8 mouse cellular contexts compared by ENCODE assay signal in genomic region chr11:98804605-98805004, GRCm38 (mm10). TPM values are rescaled to one million over a fixed set of nuclear protein-coding genes. Genes with fewer than 3 reads are reported as not detected.
DNase-seq lines count a peak whose midpoint lies in the region; ATAC-seq and TF ChIP-seq lines count a peak whose summit lies in the region.

TSS of gene Casc3 (plus strand) at chr11:98804905.

- H3ac ChIP-seq in C2C12 (ENCODE audit: control insufficient read depth, insufficient read length, low read depth) = no peak within 1 kb of the TSS

- peaks cover 32% of the 10 kb centered on the region for H3K79me2 ChIP-seq in C2C12 (ENCODE audit: control insufficient read depth, insufficient read depth)

- H3K36me3 ChIP-seq in C2C12 (ENCODE audit: control insufficient read depth, insufficient read depth) (peaks cover 85% of the 10 kb centered on the region), E14TG2a.4 (ENCODE audit: insufficient read depth, low read length) (peaks cover 85% of the 10 kb centered on the region)
- peaks cover 85% of the 10 kb centered on the region for H3K36me3 ChIP-seq in forebrain, embryonic 12.5 days (replicated peaks)
- H3K36me3 ChIP-seq in limb, embryonic 15.5 days = peaks cover 80% of the 10 kb centered on the region
- peaks cover 51% of the 10 kb centered on the region for H3K36me3 ChIP-seq in stomach, embryonic 15.5 days

- no peaks in the 10 kb centered on the region for H3K4me1 ChIP-seq in E14TG2a.4 (replicated peaks; ENCODE audit: low read depth, low read length)
- peaks cover 12% of the 10 kb centered on the region for H3K4me1 ChIP-seq in forebrain, embryonic 12.5 days
- no peaks in the 10 kb centered on the region for H3K4me1 ChIP-seq in limb, embryonic 15.5 days
- H3K4me1 ChIP-seq in stomach, embryonic 15.5 days = peaks cover 7% of the 10 kb centered on the region; the same call in 1 of the 2 replicates

- H3K4me2 ChIP-seq in forebrain, embryonic 12.5 days = no peak within 1 kb of the TSS
- H3K4me2 ChIP-seq in limb, embryonic 15.5 days = no peak within 1 kb of the TSS
- no peak within 1 kb of the TSS for H3K4me2 ChIP-seq in stomach, embryonic 15.5 days

- no peak within 1 kb of the TSS for H3K9ac ChIP-seq in forebrain, embryonic 12.5 days
- H3K9ac ChIP-seq in limb, embryonic 15.5 days = no peak within 1 kb of the TSS
- H3K9ac ChIP-seq in stomach, embryonic 15.5 days = no peak within 1 kb of the TSS

- no peak for DNase-seq in urinary bladder, adult 18-20 months (ENCODE audit: low spot score in 2 of 2)
- DNase-seq in spleen, adult 12 weeks (ENCODE audit: low spot score) = no peak

- H3K4me3 ChIP-seq in C2C12 (ENCODE audit: insufficient read depth, poor library complexity, severe bottlenecking) = no peak within 1 kb of the TSS
- H3K4me3 ChIP-seq in E14TG2a.4 (replicated peaks; ENCODE audit: low read length) = 0 out of 2 replicates have a peak within 1 kb of the TSS, but pooled peaks have one; percentile 0
- no peak within 1 kb of the TSS for H3K4me3 ChIP-seq in forebrain, embryonic 12.5 days (replicated peaks)
- H3K4me3 ChIP-seq in limb, embryonic 15.5 days = no peak within 1 kb of the TSS
- H3K4me3 ChIP-seq in stomach, embryonic 15.5 days (replicated peaks) = no peak within 1 kb of the TSS

- peaks cover 96% of the 10 kb centered on the region for H3K9me3 ChIP-seq in E14TG2a.4 (ENCODE audit: low read length)
- no peaks in the 10 kb centered on the region for H3K9me3 ChIP-seq in forebrain, embryonic 12.5 days
- H3K9me3 ChIP-seq in limb, embryonic 15.5 days = no peaks in the 10 kb centered on the region
- H3K9me3 ChIP-seq in stomach, embryonic 15.5 days = no peaks in the 10 kb centered on the region

- no peaks in the 10 kb centered on the region for H3K27me3 ChIP-seq in C2C12 (ENCODE audit: control insufficient read depth, insufficient read depth, insufficient read length)
- no peaks in the 10 kb centered on the region for H3K27me3 ChIP-seq in E14TG2a.4 (ENCODE audit: insufficient read depth, low read length)
- no peaks in the 10 kb centered on the region for H3K27me3 ChIP-seq in forebrain, embryonic 12.5 days
- H3K27me3 ChIP-seq in limb, embryonic 15.5 days = no peaks in the 10 kb centered on the region
- no peaks in the 10 kb centered on the region for H3K27me3 ChIP-seq in stomach, embryonic 15.5 days (replicated peaks)

- no peak within 1 kb of the TSS for H3K27ac ChIP-seq in forebrain, embryonic 12.5 days
- H3K27ac ChIP-seq in limb, embryonic 15.5 days = no peak within 1 kb of the TSS
- H3K27ac ChIP-seq in stomach, embryonic 15.5 days = 0 out of 2 replicates have a peak within 1 kb of the TSS, but pooled peaks have one; percentile 1

- 93% methylated on average over 5 of the region's 5 CpGs for WGBS in forebrain, embryonic 12.5 days
- 87% methylated on average over 5 of the region's 5 CpGs for WGBS in limb, embryonic 15.5 days
- 93% methylated on average over 5 of the region's 5 CpGs for WGBS in stomach, embryonic 15.5 days

- peaks cover 20% of the 10 kb centered on the region for H3K79me3 ChIP-seq in C2C12 (ENCODE audit: low read depth)

- TF ChIP-seq CTCF in C2C12 (IDR thresholded peaks at IDR 0.05; ENCODE audit: control insufficient read depth, insufficient read depth, insufficient read length) (no peak), E14TG2a.4 (conservative IDR thresholded peaks at IDR 0.05; ENCODE audit: low read length) (no peak)

- no peak for ATAC-seq in forebrain, embryonic 12.5 days (ENCODE audit: low FRiP score)
- no peak for ATAC-seq in hematopoietic stem cell, adult 5-6 weeks (replicated peaks in 1 of 2; ENCODE audit: insufficient read depth in 1 of 2, low FRiP score in 2 of 2, low TSS enrichment in 1 of 2, low read depth in 1 of 2, poor library complexity in 2 of 2, severe bottlenecking in 2 of 2)
- no peak for ATAC-seq in limb, embryonic 15.5 days (ENCODE audit: insufficient number of reproducible peaks, low FRiP score, low TSS enrichment, low read depth)
- ATAC-seq in stomach, embryonic 15.5 days (ENCODE audit: insufficient read depth, low FRiP score, low read depth) = no peak

TF ChIP-seq in C2C12, 6 proteins besides CTCF, POLR2A, EP300 and RAD21:
- TF ChIP-seq MAX (IDR thresholded peaks at IDR 0.05) (no peak), CEBPB (IDR thresholded peaks at IDR 0.05; ENCODE audit: low read depth) (no peak), FOSL1 (IDR thresholded peaks at IDR 0.05; ENCODE audit: insufficient read depth, low read length, poor library complexity, severe bottlenecking) (no peak), MYOD1 (IDR thresholded peaks at IDR 0.05; ENCODE audit: control insufficient read depth, insufficient read length, low read depth) (no peak), MYOG (IDR thresholded peaks at IDR 0.05; ENCODE audit: control insufficient read depth, extremely low read depth, insufficient read length) (no peak), USF1 (IDR thresholded peaks at IDR 0.05; ENCODE audit: low read depth) (no peak)

RNA-seq across cellular contexts. Expression of gene Casc3, which starts in this region (rescaled TPM):
- polyA plus RNA-seq in C2C12 (2012; fragmentation: generic; extraction: Trizol) = 24.4 TPM
- polyA plus RNA-seq in forebrain, embryonic 12.5 days (2016; fragmentation: Nextera tagmentation; extraction: Ambion mirVana) = 63.2 and 67.4 TPM in 2 replicates
- total RNA-seq in hematopoietic stem cell, adult 5-6 weeks (2017) = 22.8 and 34.9 TPM in 2 replicates
- polyA plus RNA-seq in limb, embryonic 15.5 days (2015; fragmentation: Nextera tagmentation; extraction: Ambion mirVana) = 30.0 and 32.5 TPM in 2 replicates
- polyA plus RNA-seq in stomach, embryonic 15.5 days (2015; fragmentation: Nextera tagmentation; extraction: Ambion mirVana) = 31.7 and 35.3 TPM in 2 replicates
